Mouse (Mus musculus) liver, embryonic 14.5 days (tissue): ENCODE results near the gene Jun.

Experiments used
- CTCF ChIP-seq: IDR thresholded peaks from 2 replicates; pipeline ENCODE4 v1.5.1; 2016; ENCODE audit warnings: antibody characterized with exemption, low read depth, control low read depth
- EP300 ChIP-seq: IDR thresholded peaks from 2 replicates; pipeline ENCODE4 v1.6.1; 2016; ENCODE audit warnings: antibody characterized with exemption, low read depth

DNA sequence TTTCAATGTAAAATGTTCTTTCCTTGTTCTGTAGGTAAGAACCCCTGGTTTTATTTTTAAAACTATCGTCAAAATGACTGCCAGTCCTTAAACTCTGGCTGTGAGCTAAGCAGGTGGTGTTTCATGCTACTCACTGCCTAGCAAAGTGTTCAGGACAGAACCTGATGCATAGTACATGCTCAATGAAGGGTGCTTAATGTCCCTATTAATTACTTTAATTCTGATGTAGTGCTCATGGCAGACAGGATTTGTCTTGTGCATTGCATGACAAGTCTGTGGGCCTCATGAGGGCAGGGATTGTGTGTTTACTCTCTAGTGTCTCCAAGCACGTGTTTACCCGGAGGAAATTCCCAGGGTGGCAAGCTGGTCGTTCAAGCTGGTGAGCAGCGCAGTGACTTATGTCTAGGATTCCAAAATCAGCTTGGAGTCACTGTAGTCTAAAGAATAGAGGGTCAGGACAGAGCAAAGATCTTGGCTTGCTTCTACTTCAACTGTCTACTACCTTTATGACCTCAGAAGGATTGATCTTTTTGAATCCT is 31.2 kb upstream of the Jun start:
- no peak for TF ChIP-seq CTCF
- TF ChIP-seq EP300 = no peak
